In genomic region chr5:121187580-121188001, GRCm38 (mm10) we compare ENCODE assay signal across 9 mouse cellular contexts. TPM values are rescaled to one million over a fixed set of nuclear protein-coding genes. Genes with fewer than 3 reads are reported as not detected.
A peak's percentile ranks its signal among the peaks of the same experiment; 100 is the strongest.
DNase-seq lines count a peak whose midpoint lies in the region; ATAC-seq lines count a peak whose summit lies in the region.
"Had no signal": no experiment of that assay in that cellular context is flagged by ENCODE, and none has a peak within 500 bp of the region (broad histone marks: within the 10 kb centered on the region; RNA-seq: fewer than 3 reads in every experiment).

No protein-coding gene starts in this region.

- no peak overlapping the region; the same call in 1 of the 2 replicates for H3K27ac ChIP-seq in neural tube, embryonic 13.5 days (replicated peaks)
- peak overlapping the region; percentile 60 for H3K27ac ChIP-seq in heart, embryonic 15.5 days
- H3K27ac ChIP-seq: embryonic facial prominence, embryonic 13.5 days had no signal

- DNase-seq in layer of hippocampus, adult 11-12 months (ENCODE audit: low spot score): peak; percentile 63
- no peak for DNase-seq in layer of hippocampus, postnatal 14 days (ENCODE audit: low spot score in 2 of 2)
- no peak for DNase-seq in neural tube, embryonic 10.5 days (ENCODE audit: extremely low spot score, low spot score)
- DNase-seq in testis, postnatal 14 days (ENCODE audit: low spot score): peak; percentile 61
- DNase-seq in adrenal gland, adult 18-20 months (ENCODE audit: low spot score in 2 of 2): no peak
- DNase-seq: kidney, postnatal 10 days had no signal

- WGBS in neural tube, embryonic 13.5 days: 47% methylated on average over 8 of the region's 8 CpGs
- WGBS in heart, embryonic 15.5 days: 57% methylated on average over 8 of the region's 8 CpGs

- no peaks in the 10 kb centered on the region for H3K9me3 ChIP-seq in neural tube, embryonic 13.5 days
- no peaks in the 10 kb centered on the region for H3K9me3 ChIP-seq in heart, embryonic 15.5 days (replicated peaks)
- H3K9me3 ChIP-seq: embryonic facial prominence, embryonic 13.5 days had no signal

- ATAC-seq in neural tube, embryonic 13.5 days (ENCODE audit: low read depth): no peak
- no peak for ATAC-seq in heart, embryonic 15.5 days (replicated peaks; ENCODE audit: insufficient number of reproducible peaks, insufficient read depth, low FRiP score, low read depth)

- 0 out of 2 replicates have a peak overlapping the region, but pooled peaks have one; percentile 41 for H3K9ac ChIP-seq in neural tube, embryonic 13.5 days
- no peak overlapping the region for H3K9ac ChIP-seq in heart, embryonic 15.5 days
- H3K9ac ChIP-seq: embryonic facial prominence, embryonic 13.5 days had no signal

- H3K36me3 ChIP-seq in neural tube, embryonic 13.5 days: no peaks in the 10 kb centered on the region
- H3K36me3 ChIP-seq in heart, embryonic 15.5 days: no peaks in the 10 kb centered on the region
- H3K36me3 ChIP-seq: embryonic facial prominence, embryonic 13.5 days had no signal

- H3K4me1 ChIP-seq in neural tube, embryonic 13.5 days (replicated peaks): peaks cover 86% of the 10 kb centered on the region
- H3K4me1 ChIP-seq in heart, embryonic 15.5 days (replicated peaks): peaks cover 70% of the 10 kb centered on the region

- peak overlapping the region; percentile 4; the same call in 1 of the 2 replicates for H3K4me2 ChIP-seq in neural tube, embryonic 13.5 days
- peak overlapping the region; percentile 37 for H3K4me2 ChIP-seq in heart, embryonic 15.5 days
- H3K4me2 ChIP-seq: embryonic facial prominence, embryonic 13.5 days had no signal

- H3K4me3 ChIP-seq in neural tube, embryonic 13.5 days: no peak overlapping the region
- H3K4me3 ChIP-seq in heart, embryonic 15.5 days: no peak overlapping the region
- H3K4me3 ChIP-seq: embryonic facial prominence, embryonic 13.5 days had no signal

- H3K27me3 ChIP-seq in neural tube, embryonic 13.5 days: no peaks in the 10 kb centered on the region
- H3K27me3 ChIP-seq in heart, embryonic 15.5 days: no peaks in the 10 kb centered on the region
- H3K27me3 ChIP-seq: embryonic facial prominence, embryonic 13.5 days had no signal

RNA-seq across cellular contexts. Expression of gene Ptpn11, which starts 3.6 kb away (rescaled TPM):
- 10 to 100 TPM; 87.7 to 90.7 TPM for total RNA-seq in layer of hippocampus, postnatal 14 days (2021)
- 17.2 and 19.4 TPM in 2 replicates for polyA plus RNA-seq in neural tube, embryonic 13.5 days (2015; fragmentation: Nextera tagmentation; extraction: Ambion mirVana)
- 18.5 and 20.0 TPM in 2 replicates for polyA plus RNA-seq in heart, embryonic 15.5 days (2015; fragmentation: Nextera tagmentation; extraction: Ambion mirVana)
- total RNA-seq in adrenal gland, adult 18-20 months (2021): 100 to 1,000 TPM; 115 to 136 TPM

RNA-seq across cellular contexts. Expression of gene Rpl6, which starts 16.7 kb away (rescaled TPM):
- 100 to 1,000 TPM; 457 to 460 TPM for total RNA-seq in layer of hippocampus, postnatal 14 days (2021)
- polyA plus RNA-seq in neural tube, embryonic 13.5 days (2015; fragmentation: Nextera tagmentation; extraction: Ambion mirVana): 425 and 431 TPM in 2 replicates
- 323 and 339 TPM in 2 replicates for polyA plus RNA-seq in heart, embryonic 15.5 days (2015; fragmentation: Nextera tagmentation; extraction: Ambion mirVana)
- 1,000 to 10,000 TPM in 1 of 2 experiments, 100 to 1,000 TPM in 1; 921 to 1,031 TPM for total RNA-seq in adrenal gland, adult 18-20 months (2021)

RNA-seq across cellular contexts. Expression of gene Hectd4, which starts 32.4 kb away (rescaled TPM):
- total RNA-seq in layer of hippocampus, postnatal 14 days (2021): 100 to 1,000 TPM; 180 to 193 TPM
- 14.7 and 17.3 TPM in 2 replicates for polyA plus RNA-seq in neural tube, embryonic 13.5 days (2015; fragmentation: Nextera tagmentation; extraction: Ambion mirVana)
- 3.0 and 4.4 TPM in 2 replicates for polyA plus RNA-seq in heart, embryonic 15.5 days (2015; fragmentation: Nextera tagmentation; extraction: Ambion mirVana)
- total RNA-seq in adrenal gland, adult 18-20 months (2021): 10 to 100 TPM; 17.6 to 20.4 TPM

Comparison
In these comparisons a context has a peak if more than half of its experiments do, and no peak if none do; other contexts are left out.
1. DNase-seq: peak in layer of hippocampus, adult 11-12 months (single experiment) and testis, postnatal 14 days (single experiment); none in layer of hippocampus, postnatal 14 days (0 of 2), neural tube, embryonic 10.5 days (single experiment) and adrenal gland, adult 18-20 months (0 of 2).
2. RNA of gene Hectd4, which starts 32.4 kb away (total RNA-seq): 180 to 193 TPM in layer of hippocampus, postnatal 14 days; 17.6 to 20.4 TPM in adrenal gland, adult 18-20 months; every median in the first group is over 4 times any median in the second.